In the genomic region with DNA sequence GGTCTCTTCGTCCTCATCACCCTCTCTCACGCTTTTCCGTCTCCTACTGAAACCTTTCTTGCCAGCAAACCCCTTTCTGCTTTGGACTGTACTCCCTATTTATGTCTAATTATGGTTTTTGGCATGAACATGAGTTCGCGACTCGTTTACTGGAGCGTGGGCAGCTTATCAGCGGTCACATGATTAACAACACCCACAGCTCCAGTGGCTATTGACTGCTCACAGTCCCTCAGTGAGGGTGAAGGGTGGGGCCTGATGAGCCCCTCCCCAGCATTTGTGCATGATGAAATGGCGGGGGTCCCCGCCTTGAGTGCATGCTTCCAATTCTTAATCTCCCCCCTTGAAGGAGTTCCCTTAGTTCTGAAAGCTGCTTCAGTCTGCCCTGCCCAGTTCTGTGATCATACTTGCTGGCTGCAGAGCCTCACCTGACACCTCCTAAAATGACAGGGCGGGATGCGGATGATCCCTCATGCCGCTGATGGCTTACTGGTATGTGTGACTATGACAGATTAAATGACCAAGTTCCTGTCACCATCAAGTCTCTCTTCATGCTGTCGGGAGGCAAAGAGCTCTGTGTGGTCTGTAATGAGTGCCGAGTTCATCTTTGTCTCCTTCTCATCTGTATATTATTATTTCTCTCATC, we compare ENCODE assay signal across 18 mouse cellular contexts.
DNase-seq lines count a peak whose midpoint lies in the region; ATAC-seq lines count a peak whose summit lies in the region.
"Had no signal": no experiment of that assay in that cellular context is flagged by ENCODE, and none has a peak within 500 bp of the region (broad histone marks: within the 10 kb centered on the region; RNA-seq: fewer than 3 reads in every experiment).

No protein-coding gene starts in this region.

- WGBS in midbrain, embryonic 11.5 days: 91% methylated on average over 15 of the region's 15 CpGs
- 92% methylated on average over 15 of the region's 15 CpGs for WGBS in midbrain, embryonic 10.5 days
- 36% methylated on average over 15 of the region's 15 CpGs for WGBS in heart, embryonic 16.5 days
- 89% methylated on average over 15 of the region's 15 CpGs for WGBS in hindbrain, embryonic 10.5 days

- H3K27me3 ChIP-seq in midbrain, embryonic 11.5 days (ENCODE audit: control insufficient read depth, insufficient read depth, low read length): no peaks in the 10 kb centered on the region
- H3K27me3 ChIP-seq in midbrain, embryonic 10.5 days (ENCODE audit: low read depth, poor library complexity, severe bottlenecking): 0 out of 2 replicates have a peak, but pooled peaks cover 2% of the 10 kb centered on the region
- H3K27me3 ChIP-seq in heart, embryonic 16.5 days (ENCODE audit: control insufficient read depth, insufficient read depth, low read length): no peaks in the 10 kb centered on the region
- H3K27me3 ChIP-seq in hindbrain, embryonic 10.5 days (ENCODE audit: insufficient read depth, poor library complexity, severe bottlenecking): no peaks in the 10 kb centered on the region; the same call in 1 of the 2 replicates
- H3K27me3 ChIP-seq: forebrain, embryonic 13.5 days; hindbrain, embryonic 12.5 days; intestine, embryonic 15.5 days; limb, embryonic 12.5 days; neural tube, embryonic 15.5 days had no signal

- no peaks in the 10 kb centered on the region for H3K4me1 ChIP-seq in midbrain, embryonic 11.5 days (ENCODE audit: control insufficient read depth, insufficient read depth, low read length)
- H3K4me1 ChIP-seq in midbrain, embryonic 10.5 days: peaks cover 12% of the 10 kb centered on the region
- peaks cover 8% of the 10 kb centered on the region; the same call in 1 of the 2 replicates for H3K4me1 ChIP-seq in heart, embryonic 16.5 days (ENCODE audit: control insufficient read depth, insufficient read depth, low read length)
- H3K4me1 ChIP-seq in hindbrain, embryonic 10.5 days (replicated peaks): peaks cover 13% of the 10 kb centered on the region
- H3K4me1 ChIP-seq: intestine, embryonic 15.5 days; neural tube, embryonic 15.5 days had no signal

- peak; percentile 91 for DNase-seq in heart, adult 11 months
- no peak for DNase-seq in heart, postnatal 25 days (ENCODE audit: low spot score)
- peak; percentile 39 for DNase-seq in midbrain, embryonic 11.5 days (ENCODE audit: low spot score, missing footprints)
- DNase-seq in midbrain, embryonic 10.5 days (ENCODE audit: low spot score): no peak
- DNase-seq in lung, postnatal 36 days: peak; percentile 18
- DNase-seq in gastrocnemius, postnatal 25 days: no peak
- DNase-seq in hindbrain, embryonic 10.5 days (ENCODE audit: low spot score): no peak
- DNase-seq: adrenal gland, adult 2 months; cerebellum, postnatal 14 days; right cerebral cortex, adult 18-20 months; thymus, postnatal 4 days had no signal

- ATAC-seq in midbrain, embryonic 11.5 days (ENCODE audit: low FRiP score): no peak
- peak; percentile 69; the same call in 1 of the 2 replicates for ATAC-seq in heart, embryonic 16.5 days (replicated peaks; ENCODE audit: extremely low read depth, insufficient read depth, low FRiP score)
- ATAC-seq: forebrain, embryonic 13.5 days; intestine, embryonic 15.5 days had no signal

- no peak overlapping the region for H3K9ac ChIP-seq in midbrain, embryonic 11.5 days (ENCODE audit: low read length)
- no peak overlapping the region for H3K9ac ChIP-seq in heart, embryonic 16.5 days (ENCODE audit: low read length)
- H3K9ac ChIP-seq: forebrain, embryonic 13.5 days; hindbrain, embryonic 12.5 days; intestine, embryonic 15.5 days; limb, embryonic 12.5 days; neural tube, embryonic 15.5 days had no signal

- no peaks in the 10 kb centered on the region for H3K9me3 ChIP-seq in midbrain, embryonic 11.5 days (ENCODE audit: control insufficient read depth, low read length)
- H3K9me3 ChIP-seq in midbrain, embryonic 10.5 days (replicated peaks): no peaks in the 10 kb centered on the region
- H3K9me3 ChIP-seq in heart, embryonic 16.5 days (replicated peaks; ENCODE audit: control insufficient read depth, low read length): no peaks in the 10 kb centered on the region
- no peaks in the 10 kb centered on the region for H3K9me3 ChIP-seq in hindbrain, embryonic 10.5 days
- H3K9me3 ChIP-seq: forebrain, embryonic 13.5 days; hindbrain, embryonic 12.5 days; intestine, embryonic 15.5 days; limb, embryonic 12.5 days; neural tube, embryonic 15.5 days had no signal

- H3K27ac ChIP-seq in midbrain, embryonic 11.5 days (ENCODE audit: low read depth, low read length): no peak overlapping the region
- H3K27ac ChIP-seq in midbrain, embryonic 10.5 days (replicated peaks): no peak overlapping the region
- no peak overlapping the region for H3K27ac ChIP-seq in heart, embryonic 16.5 days (ENCODE audit: low read length)
- no peak overlapping the region for H3K27ac ChIP-seq in hindbrain, embryonic 10.5 days
- H3K27ac ChIP-seq: forebrain, embryonic 13.5 days; hindbrain, embryonic 12.5 days; intestine, embryonic 15.5 days; left cerebral cortex, adult 2 months; limb, embryonic 12.5 days; neural tube, embryonic 15.5 days had no signal

- intact Hi-C loops in heart, postnatal 25 days (cut with DNase I): no loop called here

- no peak overlapping the region for H3K4me3 ChIP-seq in midbrain, embryonic 11.5 days (ENCODE audit: low read depth, low read length)
- no peak overlapping the region for H3K4me3 ChIP-seq in midbrain, embryonic 10.5 days
- H3K4me3 ChIP-seq in heart, embryonic 16.5 days (ENCODE audit: low read length): no peak overlapping the region
- no peak overlapping the region for H3K4me3 ChIP-seq in hindbrain, embryonic 10.5 days
- H3K4me3 ChIP-seq: forebrain, embryonic 13.5 days; hindbrain, embryonic 12.5 days; intestine, embryonic 15.5 days; left cerebral cortex, adult 2 months; limb, embryonic 12.5 days; neural tube, embryonic 15.5 days had no signal

- H3K4me2 ChIP-seq in midbrain, embryonic 11.5 days: no peak overlapping the region
- peak overlapping the region; percentile 45 for H3K4me2 ChIP-seq in heart, embryonic 16.5 days (ENCODE audit: low read depth, low read length)
- H3K4me2 ChIP-seq: forebrain, embryonic 13.5 days; hindbrain, embryonic 12.5 days; intestine, embryonic 15.5 days; limb, embryonic 12.5 days; neural tube, embryonic 15.5 days had no signal

- H3K36me3 ChIP-seq in midbrain, embryonic 11.5 days (ENCODE audit: control insufficient read depth, insufficient read depth, low read length): no peaks in the 10 kb centered on the region
- H3K36me3 ChIP-seq in midbrain, embryonic 10.5 days: no peaks in the 10 kb centered on the region
- no peaks in the 10 kb centered on the region for H3K36me3 ChIP-seq in heart, embryonic 16.5 days (ENCODE audit: control insufficient read depth, insufficient read depth)
- no peaks in the 10 kb centered on the region for H3K36me3 ChIP-seq in hindbrain, embryonic 10.5 days
- H3K36me3 ChIP-seq: hindbrain, embryonic 12.5 days; intestine, embryonic 15.5 days; limb, embryonic 12.5 days; neural tube, embryonic 15.5 days had no signal

Comparison
In these comparisons a context has a peak if more than half of its experiments do, and no peak if none do; other contexts are left out.
1. DNase-seq: peak in heart, adult 11 months (single experiment), midbrain, embryonic 11.5 days (single experiment) and lung, postnatal 36 days (single experiment); none in heart, postnatal 25 days (single experiment), midbrain, embryonic 10.5 days (single experiment), gastrocnemius, postnatal 25 days (single experiment) and hindbrain, embryonic 10.5 days (single experiment).